Mouse (Mus musculus) kidney, postnatal 25 days (tissue): ENCODE data around the gene Golga4.

Experiments used
- DNase-seq, 2 experiments: peaks; one replicate each; pipeline ENCODE4 v3.0.0; 2021; ENCODE audit warnings: mixed read lengths in 2 of 2

The Golga4 gene

GRCm38 (mm10) chr9:118506020-118506403, at the start of gene Golga4:
Gene Golga4 (plus strand): TSS chr9:118506267.
- peak; percentile 91 to 96 for DNase-seq

DNA sequence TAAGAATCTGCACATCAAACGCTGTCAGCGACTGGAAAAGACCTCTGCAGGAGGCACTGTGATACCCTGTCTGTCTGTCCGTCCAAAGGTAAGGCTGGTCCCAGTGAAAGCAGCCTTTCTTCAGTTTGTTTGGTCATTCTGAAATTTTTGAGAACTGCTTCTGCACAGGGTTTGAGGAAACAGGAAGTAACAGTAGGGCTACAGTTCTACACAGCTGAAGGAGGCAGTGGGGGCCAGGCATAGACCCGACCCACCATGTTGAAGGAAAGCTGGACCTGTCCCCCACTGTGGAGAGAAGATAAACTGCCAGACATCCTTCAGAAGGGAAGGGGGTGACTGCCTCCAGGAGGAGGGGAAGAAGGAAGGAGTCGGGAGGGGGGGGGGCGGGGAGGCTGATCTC, 49.7 kb upstream of the Golga4 start:
- no peak for DNase-seq

- no peak for DNase-seq
Measured at GRCm38 (mm10) chr9:118458039-118458438, 48.0 kb upstream of the Golga4 start.

DNA sequence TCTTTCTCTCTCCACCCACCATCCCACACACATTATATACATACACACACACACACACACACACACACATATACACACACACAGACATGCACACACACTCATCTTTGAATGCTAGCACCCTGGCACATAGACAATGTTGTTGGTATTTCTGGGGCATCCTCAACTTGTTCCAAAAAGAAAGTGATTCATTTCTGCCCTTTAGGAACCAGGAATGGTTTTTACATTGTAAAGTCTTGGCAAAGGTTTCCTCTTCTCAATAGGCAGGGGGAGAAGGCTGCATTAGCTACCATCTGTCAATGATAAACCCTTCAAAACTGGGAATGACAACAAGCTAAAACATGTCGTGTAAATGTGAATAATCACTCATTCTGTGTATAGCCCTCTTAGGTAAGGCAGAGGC, 42.0 kb upstream of the Golga4 start:
- DNase-seq, result no peak

DNA sequence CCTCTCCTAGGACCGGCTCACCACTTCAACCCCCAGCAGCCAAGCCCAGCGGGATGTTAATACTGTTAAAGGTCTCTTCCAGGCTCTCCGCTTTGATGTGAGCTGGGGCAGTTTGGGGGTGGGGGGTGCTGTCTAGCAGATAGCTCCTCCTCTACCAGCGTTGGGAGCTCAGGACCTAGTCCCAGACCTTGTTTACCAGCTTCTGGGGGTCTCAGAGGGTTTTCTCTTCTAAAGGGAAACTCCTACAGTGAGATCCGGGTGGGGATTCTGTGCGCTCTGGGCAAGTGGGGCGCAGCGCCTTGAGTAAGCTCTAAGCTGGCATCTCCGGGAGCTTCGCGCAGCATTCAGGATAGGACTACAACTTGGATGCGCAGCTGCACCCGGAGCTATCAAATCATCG, 37.8 kb upstream of the Golga4 start:
- DNase-seq, result no peak

GRCm38 (mm10) chr9:118469272-118469671, 36.8 kb upstream of the Golga4 start:
- DNase-seq, result no peak

DNA sequence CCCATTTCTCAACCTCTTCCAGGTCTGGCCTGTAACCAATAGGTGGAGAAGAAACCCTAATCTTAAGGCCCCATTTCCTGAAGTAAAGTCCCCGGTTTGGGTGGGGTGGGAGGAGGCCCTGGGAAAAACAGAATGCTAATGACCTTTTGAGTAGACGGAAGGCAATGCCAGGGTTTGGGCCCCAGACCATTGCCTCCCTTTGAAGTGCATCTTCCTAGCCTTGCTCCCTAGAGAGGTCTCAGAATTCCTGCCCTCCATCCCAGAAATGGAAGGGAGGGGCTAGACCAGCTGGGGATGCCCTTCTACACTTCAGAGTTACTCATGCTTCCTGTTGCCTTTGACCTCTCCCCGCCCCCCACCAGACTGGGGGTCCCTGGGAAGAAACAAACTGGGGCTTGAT, 34.8 kb upstream of the Golga4 start:
- DNase-seq, result no peak

GRCm38 (mm10) chr9:118476211-118476765, 29.8 kb upstream of the Golga4 start:
- no peak for DNase-seq

- no peak for DNase-seq
Measured at GRCm38 (mm10) chr9:118476766-118477271, 29.2 kb upstream of the Golga4 start.

- DNase-seq, result no peak
Measured at GRCm38 (mm10) chr9:118477281-118477931, 28.7 kb upstream of the Golga4 start.

DNA sequence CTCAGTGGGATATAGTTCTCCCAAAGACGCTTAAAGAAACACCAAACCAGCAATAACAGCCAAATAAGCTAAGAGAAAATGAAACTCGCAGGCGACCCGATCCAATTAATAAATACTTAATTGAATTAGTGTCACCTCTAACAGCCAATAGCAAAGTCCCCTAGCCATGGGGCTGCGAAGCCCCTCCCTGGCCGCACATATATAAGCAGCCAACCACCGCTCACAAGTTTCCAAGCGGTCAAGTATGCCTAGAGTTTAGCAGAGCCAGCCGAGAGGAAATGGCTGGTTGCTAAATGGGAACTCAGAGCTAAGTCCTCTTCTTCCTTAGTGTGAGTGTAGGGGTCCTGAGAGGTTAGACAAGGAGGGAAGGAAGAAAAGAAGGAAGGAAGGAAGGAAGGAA, 28.1 kb upstream of the Golga4 start, which contains the start of gene Eomes:
Gene Eomes, plus strand, starts transcription at position 252 of the 400 bp plus-strand sequence.
- no peak for DNase-seq

- DNase-seq, result peak; percentile 38 to 66
Measured at GRCm38 (mm10) chr9:118478458-118478838, 27.6 kb upstream of the Golga4 start.

GRCm38 (mm10) chr9:118478839-118479507, 27.1 kb upstream of the Golga4 start:
- peak in 1 of 2 experiments; percentile 23 for DNase-seq

DNA sequence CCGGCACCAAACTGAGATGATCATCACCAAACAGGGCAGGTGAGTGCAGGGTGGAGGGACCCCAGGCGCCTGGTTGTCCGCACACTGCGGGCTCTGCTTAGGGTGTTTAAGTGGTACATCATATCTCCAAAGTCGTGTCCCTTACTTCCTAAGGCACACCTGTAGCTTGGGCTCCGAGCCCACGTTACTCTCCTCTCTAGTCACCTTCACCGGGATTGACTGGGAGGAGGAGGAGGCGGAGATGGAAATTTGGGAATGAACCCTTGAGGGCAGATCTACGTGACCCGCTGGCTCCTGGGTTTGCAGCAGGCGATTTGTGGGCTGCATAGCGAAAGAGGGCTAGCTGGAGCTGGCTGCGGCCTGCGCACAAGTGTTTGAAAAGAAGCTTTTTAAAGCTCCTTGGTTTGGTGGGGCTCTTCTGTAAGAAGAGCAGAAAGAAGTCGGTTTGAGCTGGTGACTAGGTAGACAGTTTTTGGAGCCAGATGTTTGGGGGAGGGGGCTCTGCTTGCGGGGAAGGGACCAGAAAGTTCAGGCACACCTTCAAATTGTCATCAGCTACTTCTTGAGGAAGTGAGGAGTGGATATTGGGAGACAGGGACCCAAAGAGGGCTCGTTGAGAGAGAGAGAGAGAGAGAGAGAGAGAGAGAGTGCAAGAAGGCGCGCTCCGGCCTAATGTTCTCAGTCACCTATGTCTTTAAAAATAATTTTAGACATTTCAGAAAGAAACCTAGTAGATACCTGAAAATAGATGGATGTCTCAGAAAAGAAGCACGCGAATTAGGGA, 26.4 kb upstream of the Golga4 start:
- DNase-seq, result no peak

- no peak for DNase-seq
Measured at GRCm38 (mm10) chr9:118480292-118480690, 25.8 kb upstream of the Golga4 start.

- no peak for DNase-seq
Measured at GRCm38 (mm10) chr9:118482210-118482609, 23.9 kb upstream of the Golga4 start.

- no peak for DNase-seq
Measured at GRCm38 (mm10) chr9:118486361-118487095, 19.5 kb upstream of the Golga4 start.

DNA sequence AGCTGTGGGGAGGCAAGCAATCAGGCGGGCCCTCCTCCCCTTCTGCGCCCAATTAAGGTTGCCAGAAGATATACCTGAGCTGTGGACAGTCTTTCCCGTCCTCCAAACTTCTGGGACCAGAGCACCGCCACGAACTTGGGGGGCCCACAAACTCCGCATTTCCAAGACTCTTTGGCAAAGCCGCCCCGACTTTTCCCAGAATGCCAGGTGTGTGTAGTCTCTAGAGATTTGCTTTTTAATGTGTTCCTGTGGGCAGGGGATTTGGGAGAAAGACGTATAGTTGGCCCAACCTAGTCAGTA, 19.0 kb upstream of the Golga4 start:
- DNase-seq, result no peak

DNA sequence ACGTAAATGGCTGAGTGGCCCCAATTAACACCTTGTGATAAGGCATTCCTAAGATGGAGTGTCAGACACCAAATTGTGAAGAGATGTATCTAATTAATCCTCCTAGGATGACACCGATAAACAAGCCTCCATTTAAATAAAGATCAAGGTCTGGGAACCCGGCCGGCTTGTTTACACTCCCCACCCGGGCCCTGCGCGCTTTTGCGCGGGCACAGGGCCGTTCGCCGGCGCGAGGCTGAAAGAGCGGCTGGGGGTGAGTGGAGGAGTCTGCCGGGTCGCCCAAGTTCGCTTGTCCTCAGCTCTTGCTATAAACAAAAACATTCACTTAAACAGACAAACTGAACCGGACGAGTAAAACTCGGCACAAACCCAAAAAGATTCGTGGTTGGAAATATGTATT, 18.4 kb upstream of the Golga4 start:
- no peak for DNase-seq

- DNase-seq, result peak; percentile 62 to 72
Measured at GRCm38 (mm10) chr9:118488138-118488895, 17.8 kb upstream of the Golga4 start.

GRCm38 (mm10) chr9:118488896-118489578, 17.0 kb upstream of the Golga4 start:
- no peak for DNase-seq
